In genomic region chr1:153288010-153288409, GRCm38 (mm10) we compare ENCODE assay signal across 11 mouse cellular contexts. TPM values are rescaled to one million over a fixed set of nuclear protein-coding genes. Genes with fewer than 3 reads are reported as not detected.
DNase-seq lines count a peak whose midpoint lies in the region; ATAC-seq lines count a peak whose summit lies in the region.
"Had no signal": no experiment of that assay in that cellular context is flagged by ENCODE, and none has a peak within 500 bp of the region (broad histone marks: within the 10 kb centered on the region; RNA-seq: fewer than 3 reads in every experiment).

No protein-coding gene starts in this region.

- peak; percentile 24 to 30 for DNase-seq in spleen, adult 18-20 months
- DNase-seq in spleen, postnatal 14 days (ENCODE audit: low spot score in 2 of 2): no peak
- peak; percentile 19 for DNase-seq in T-cell, adult 2 months (ENCODE audit: low spot score)
- peak; percentile 67 to 88 for DNase-seq in left cerebral cortex, adult 9 months (ENCODE audit: low spot score in 2 of 2)
- peak; percentile 34 for DNase-seq in thymus, postnatal 25 days
- no peak for DNase-seq in embryo, embryonic 9.5 days (ENCODE audit: extremely low spot score)
- DNase-seq: gastrocnemius, postnatal 25 days; heart, postnatal 36 days; kidney, postnatal 25 days had no signal

- H3K9me3 ChIP-seq in midbrain, embryonic 15.5 days: no peaks in the 10 kb centered on the region
- H3K9me3 ChIP-seq: liver, embryonic 15.5 days had no signal

- H3K36me3 ChIP-seq in midbrain, embryonic 15.5 days (replicated peaks): no peaks in the 10 kb centered on the region
- H3K36me3 ChIP-seq: liver, embryonic 15.5 days had no signal

- no peak for ATAC-seq in midbrain, embryonic 15.5 days (replicated peaks)

- WGBS in midbrain, embryonic 15.5 days: 84% methylated on average over 4 of the region's 4 CpGs

- H3K4me3 ChIP-seq in midbrain, embryonic 15.5 days: no peak overlapping the region
- H3K4me3 ChIP-seq: liver, embryonic 15.5 days had no signal

- no peaks in the 10 kb centered on the region for H3K27me3 ChIP-seq in midbrain, embryonic 15.5 days (replicated peaks)
- H3K27me3 ChIP-seq: liver, embryonic 15.5 days had no signal

- H3K9ac ChIP-seq in midbrain, embryonic 15.5 days: no peak overlapping the region
- H3K9ac ChIP-seq: liver, embryonic 15.5 days had no signal

- no peak overlapping the region for H3K4me2 ChIP-seq in midbrain, embryonic 15.5 days
- H3K4me2 ChIP-seq: liver, embryonic 15.5 days had no signal

- no peak overlapping the region for H3K27ac ChIP-seq in midbrain, embryonic 15.5 days
- H3K27ac ChIP-seq: liver, embryonic 15.5 days had no signal

- H3K4me1 ChIP-seq in midbrain, embryonic 15.5 days: peaks cover 2% of the 10 kb centered on the region; the same call in 1 of the 2 replicates

RNA-seq across cellular contexts. Expression of gene Lamc1, which starts 44.6 kb away (rescaled TPM):
- 15.9 and 16.0 TPM in 2 replicates for polyA plus RNA-seq in midbrain, embryonic 15.5 days (2015; fragmentation: Nextera tagmentation; extraction: Ambion mirVana)

Comparison
In these comparisons a context has a peak if more than half of its experiments do, and no peak if none do; other contexts are left out.
1. DNase-seq: peak in spleen, adult 18-20 months (2 of 2), T-cell, adult 2 months (single experiment), left cerebral cortex, adult 9 months (2 of 2) and thymus, postnatal 25 days (single experiment); none in spleen, postnatal 14 days (0 of 2) and embryo, embryonic 9.5 days (single experiment).